Mouse (Mus musculus): Measurements from ENCODE around the gene Tnfrsf14. TPM values are rescaled to one million over a fixed set of nuclear protein-coding genes. Genes with fewer than 3 reads are reported as not detected.

Tnfrsf14 gene
- polyA plus RNA-seq, 1 experiment from 2014 or later, result 0.40 TPM

DNA sequence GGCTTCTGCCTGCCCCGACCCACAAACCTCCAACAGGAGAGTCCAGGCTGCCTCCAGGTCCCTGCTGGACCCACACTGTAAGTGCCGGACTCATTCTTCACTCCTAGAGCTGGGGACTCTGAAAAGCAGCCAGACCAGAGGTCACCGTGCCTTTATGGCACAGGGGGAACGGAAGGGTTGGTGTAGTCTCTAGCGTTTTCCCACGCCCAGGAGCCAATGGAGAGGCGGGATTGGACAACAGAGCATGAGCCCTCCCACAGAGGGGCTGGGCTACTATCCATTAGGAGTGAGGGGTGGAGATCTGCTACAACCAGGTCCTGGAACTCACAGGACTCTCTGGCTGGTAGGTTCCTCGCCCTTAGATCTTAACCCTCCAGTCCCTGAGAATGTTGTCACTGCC, 18.0 kb upstream of the Tnfrsf14 start:
- peak; percentile 81 for ATAC-seq
- Histone ChIP-seq H3K27ac (peak overlapping the region; percentile 71), H3K27me3 (no peaks in the 10 kb centered on the region), H3K4me3 (replicated peaks) (peak overlapping the region; percentile 39), H3K36me3 (no peaks in the 10 kb centered on the region), H3K4me1 (replicated peaks) (peaks cover 45% of the 10 kb centered on the region), H3K9ac (replicated peaks) (peak overlapping the region; percentile 64), H3K4me2 (replicated peaks) (peak overlapping the region; percentile 61), H3K9me3 (no peaks in the 10 kb centered on the region)
- 1% methylated on average over 8 of the region's 8 CpGs for WGBS

DNA sequence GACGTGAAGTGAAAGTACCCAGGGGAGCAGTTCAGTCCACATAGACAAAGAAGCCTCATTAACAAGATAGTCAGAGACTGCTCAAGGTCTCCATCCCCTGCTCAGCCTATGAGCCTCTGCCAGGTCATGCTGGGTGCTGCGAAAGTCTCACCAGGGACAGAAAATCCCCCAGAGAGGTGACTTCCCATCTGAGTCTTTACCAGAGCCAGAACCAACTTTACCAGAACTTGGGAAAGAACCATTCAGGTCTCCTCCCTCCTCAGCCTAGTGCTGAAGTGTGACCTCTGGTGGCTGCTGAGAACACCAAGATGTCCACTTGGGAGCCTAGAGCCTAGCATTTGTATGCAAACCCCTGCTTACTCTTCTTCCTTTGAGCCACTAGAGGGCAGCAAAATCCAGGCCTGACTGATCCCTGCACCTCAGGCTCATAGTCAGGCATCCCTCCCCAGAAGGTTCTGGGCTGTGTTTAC, 15.8 kb upstream of the Tnfrsf14 start:
- no peak overlapping the region for H3K9ac ChIP-seq (replicated peaks)
- no peaks in the 10 kb centered on the region for H3K36me3 ChIP-seq
- no peak overlapping the region for H3K4me2 ChIP-seq (replicated peaks)
- H3K27ac ChIP-seq, result no peak overlapping the region
- H3K4me1 ChIP-seq (replicated peaks), result peaks cover 31% of the 10 kb centered on the region
- 14% methylated on average over 2 of the region's 2 CpGs for WGBS
- no peak overlapping the region for H3K4me3 ChIP-seq (replicated peaks)
- ATAC-seq, result peak; percentile 24
- no peaks in the 10 kb centered on the region for H3K27me3 ChIP-seq
- H3K9me3 ChIP-seq, result no peaks in the 10 kb centered on the region

DNA sequence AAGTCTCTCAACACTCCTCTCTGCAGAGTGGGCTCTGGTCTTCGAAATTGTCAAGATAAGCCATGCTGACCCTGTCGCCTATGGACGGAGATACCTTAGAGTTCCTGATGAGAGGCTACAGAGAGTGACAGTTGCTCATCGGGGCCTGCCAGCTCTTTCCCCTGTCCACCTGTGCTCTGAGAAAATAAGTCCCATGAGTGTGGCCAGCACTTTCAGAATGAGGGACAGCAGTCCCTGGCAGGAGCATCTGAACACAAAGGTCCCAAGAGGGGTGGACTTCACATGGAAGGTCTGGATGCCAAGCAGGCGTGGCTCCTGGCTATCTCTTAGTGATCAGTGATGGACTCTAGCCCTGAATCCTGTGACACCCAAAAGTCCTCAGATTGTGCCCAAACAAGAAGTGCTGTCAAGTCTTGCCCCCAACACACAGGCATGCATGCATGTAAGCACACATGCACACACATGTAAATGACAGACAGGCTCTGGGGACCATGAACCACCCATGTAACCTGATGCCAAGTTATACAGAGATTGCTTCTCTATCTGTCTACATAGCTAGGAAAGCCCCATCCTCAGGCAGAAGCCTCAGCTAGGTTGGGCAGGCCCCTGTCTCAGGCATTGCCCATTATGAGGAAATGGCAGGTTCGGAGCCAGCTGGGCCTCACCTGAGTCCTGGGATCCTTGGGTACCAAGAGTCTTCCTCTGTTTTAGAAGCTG, 15.1 kb upstream of the Tnfrsf14 start:
- no peak for ATAC-seq
- no peak overlapping the region for H3K9ac ChIP-seq (replicated peaks)
- WGBS, result 93% methylated on average over 6 of the region's 6 CpGs
- H3K4me1 ChIP-seq (replicated peaks), result peaks cover 25% of the 10 kb centered on the region
- H3K27ac ChIP-seq, result no peak overlapping the region
- H3K36me3 ChIP-seq, result no peaks in the 10 kb centered on the region
- no peaks in the 10 kb centered on the region for H3K27me3 ChIP-seq
- no peak overlapping the region for H3K4me3 ChIP-seq (replicated peaks)
- no peak overlapping the region for H3K4me2 ChIP-seq (replicated peaks)
- H3K9me3 ChIP-seq, result no peaks in the 10 kb centered on the region

DNA sequence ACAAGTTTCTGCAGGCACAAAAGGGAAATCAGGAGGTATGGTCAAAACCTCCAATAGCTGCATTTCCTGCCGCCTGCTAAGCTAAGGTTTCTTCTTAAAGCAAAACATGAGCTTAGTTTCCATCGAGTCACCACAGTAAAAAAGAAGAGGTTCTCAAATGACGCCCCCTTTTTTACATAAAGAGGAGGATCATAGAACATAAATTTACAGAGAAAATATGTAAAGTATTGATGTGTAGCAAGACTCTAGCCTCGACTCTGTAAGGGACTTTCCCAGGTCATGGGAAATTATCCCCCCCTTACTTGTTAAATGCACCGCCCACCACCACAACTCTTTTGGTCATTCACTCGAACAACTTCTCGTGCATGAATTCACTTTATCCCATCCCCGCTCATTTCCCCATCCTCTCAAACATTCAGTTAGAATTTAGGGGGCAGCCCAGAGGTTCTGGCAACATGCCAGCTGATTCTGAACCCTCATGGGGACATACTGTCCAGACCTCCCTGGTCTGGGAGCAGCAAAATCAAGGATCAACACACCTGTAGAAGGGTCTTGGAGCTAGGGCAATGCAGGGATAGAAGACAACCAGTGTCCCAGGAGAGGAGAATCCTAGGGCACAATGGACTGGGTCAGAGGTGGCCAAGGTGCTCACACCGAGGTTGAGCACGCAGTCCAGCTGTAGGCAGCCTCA, 14.4 kb upstream of the Tnfrsf14 start:
- Histone ChIP-seq H3K9ac (replicated peaks) (no peak overlapping the region), H3K36me3 (no peaks in the 10 kb centered on the region), H3K4me3 (replicated peaks) (no peak overlapping the region), H3K27me3 (no peaks in the 10 kb centered on the region), H3K4me1 (replicated peaks) (peaks cover 22% of the 10 kb centered on the region), H3K9me3 (no peaks in the 10 kb centered on the region), H3K27ac (no peak overlapping the region), H3K4me2 (replicated peaks) (no peak overlapping the region)
- WGBS, result 84% methylated on average over 10 of the region's 10 CpGs
- ATAC-seq, result no peak

DNA sequence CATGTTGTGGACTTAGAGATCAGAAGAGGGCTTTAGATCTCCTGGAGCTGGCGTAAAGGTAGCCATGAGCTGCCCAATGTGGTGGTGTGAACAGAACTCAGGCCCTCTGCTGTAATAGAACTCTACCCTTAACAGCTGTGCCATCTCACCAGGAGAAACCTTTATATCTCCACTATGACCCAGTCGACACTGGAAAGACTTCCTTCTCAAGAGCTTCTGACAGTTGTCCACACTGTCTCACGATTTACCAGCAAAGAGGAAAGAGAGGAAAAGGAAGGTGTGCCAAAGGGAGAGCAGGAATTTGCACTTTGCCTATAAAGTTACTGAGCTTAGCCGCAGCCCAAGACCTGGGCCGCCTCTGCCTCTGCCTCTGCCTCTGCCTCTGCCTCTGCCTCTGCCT, 13.5 kb upstream of the Tnfrsf14 start:
- Histone ChIP-seq H3K27me3 (no peaks in the 10 kb centered on the region), H3K4me3 (replicated peaks) (no peak overlapping the region), H3K4me2 (replicated peaks) (no peak overlapping the region), H3K27ac (no peak overlapping the region), H3K9me3 (no peaks in the 10 kb centered on the region), H3K4me1 (replicated peaks) (peaks cover 19% of the 10 kb centered on the region), H3K36me3 (no peaks in the 10 kb centered on the region), H3K9ac (replicated peaks) (no peak overlapping the region)
- ATAC-seq, result no peak
- WGBS, result 90% methylated on average over 5 of the region's 5 CpGs

DNA sequence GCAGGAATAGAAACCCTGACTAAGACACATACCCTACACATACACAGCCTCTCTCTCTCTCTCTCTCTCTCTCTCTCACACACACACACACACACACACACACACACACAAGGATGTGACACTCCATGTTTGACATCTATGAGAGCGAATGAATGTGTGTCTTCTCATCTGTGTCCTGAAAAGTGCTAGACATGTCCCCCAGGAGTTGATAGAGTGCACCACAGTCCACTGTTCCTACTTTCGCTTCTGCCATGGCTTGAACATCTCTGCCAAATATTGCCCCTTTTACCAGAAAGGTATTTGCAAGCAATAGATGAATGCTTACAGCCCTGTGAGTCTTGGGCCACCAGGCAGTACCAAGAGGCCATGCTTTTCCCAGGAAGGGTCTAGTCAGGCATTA, 11.8 kb upstream of the Tnfrsf14 start:
- Histone ChIP-seq H3K36me3 (no peaks in the 10 kb centered on the region), H3K9ac (replicated peaks) (no peak overlapping the region), H3K4me3 (replicated peaks) (no peak overlapping the region), H3K27ac (no peak overlapping the region), H3K27me3 (no peaks in the 10 kb centered on the region), H3K4me1 (replicated peaks) (peaks cover 9% of the 10 kb centered on the region), H3K9me3 (no peaks in the 10 kb centered on the region), H3K4me2 (replicated peaks) (no peak overlapping the region)
- ATAC-seq, result no peak
- WGBS, result 88% methylated on average over 2 of the region's 2 CpGs

DNA sequence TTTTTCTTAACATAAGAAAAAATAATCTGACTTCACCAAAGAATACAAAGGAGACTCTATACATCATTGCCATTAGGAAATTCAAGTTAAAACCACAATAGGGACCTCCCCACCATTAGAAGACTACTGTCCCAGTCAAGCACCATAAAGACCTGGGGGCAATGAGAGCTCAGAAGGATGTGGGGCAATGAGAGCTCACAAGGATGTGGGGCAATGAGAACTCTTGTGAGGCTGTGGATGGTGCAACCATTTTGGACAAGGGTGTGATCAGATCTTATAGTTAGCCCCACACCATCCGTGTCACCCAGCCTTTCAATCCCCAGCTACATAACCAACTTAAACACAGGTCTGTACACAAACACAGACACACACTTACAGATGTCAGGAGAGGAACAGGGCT, 9.4 kb upstream of the Tnfrsf14 start:
- ATAC-seq, result no peak
- H3K9me3 ChIP-seq, result no peaks in the 10 kb centered on the region
- no peaks in the 10 kb centered on the region for H3K27me3 ChIP-seq
- no peak overlapping the region for H3K27ac ChIP-seq
- peaks cover 14% of the 10 kb centered on the region for H3K4me1 ChIP-seq (replicated peaks)
- no peak overlapping the region for H3K9ac ChIP-seq (replicated peaks)
- no peak overlapping the region for H3K4me2 ChIP-seq (replicated peaks)
- WGBS, result 82% methylated on average over 1 of the region's 1 CpGs
- H3K4me3 ChIP-seq (replicated peaks), result no peak overlapping the region
- no peaks in the 10 kb centered on the region for H3K36me3 ChIP-seq

DNA sequence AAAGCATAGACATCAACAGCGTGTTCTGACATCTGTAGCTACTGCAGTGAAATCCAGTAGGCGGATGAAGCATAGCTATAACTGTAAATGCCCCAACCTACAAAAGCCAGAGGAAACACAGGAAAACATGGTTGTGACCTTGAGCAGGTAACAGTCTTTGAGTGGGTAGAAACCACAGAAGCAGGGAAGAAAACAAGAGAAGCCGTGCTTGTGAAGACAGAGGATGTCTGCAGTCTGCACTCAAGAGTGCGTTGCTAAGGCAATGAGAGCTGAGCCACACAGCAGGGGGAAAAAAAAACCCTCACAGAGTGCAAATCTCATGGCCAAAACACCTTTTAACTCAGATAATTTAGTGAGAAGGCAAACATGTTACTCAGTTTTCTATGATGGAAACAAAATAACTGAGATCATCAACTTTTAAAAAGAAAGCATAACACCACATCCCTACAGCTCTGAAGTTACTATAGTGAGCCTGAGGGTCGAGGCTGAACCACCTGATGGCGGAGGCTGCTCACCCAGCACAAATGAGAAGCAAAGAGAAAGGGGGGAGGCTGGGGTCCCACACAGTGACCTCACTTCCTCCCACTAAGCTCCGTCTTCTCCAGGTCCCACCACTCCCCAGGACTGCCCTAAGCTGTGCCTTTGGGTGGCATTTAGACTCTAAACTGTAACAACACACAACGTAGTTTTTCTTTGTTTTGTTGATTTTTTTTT, 8.3 kb upstream of the Tnfrsf14 start:
- no peak for ATAC-seq
- 40% methylated on average over 8 of the region's 8 CpGs for WGBS
- Histone ChIP-seq H3K4me3 (replicated peaks) (no peak overlapping the region), H3K4me1 (replicated peaks) (peaks cover 14% of the 10 kb centered on the region), H3K9ac (replicated peaks) (no peak overlapping the region), H3K36me3 (no peaks in the 10 kb centered on the region), H3K27me3 (no peaks in the 10 kb centered on the region), H3K4me2 (replicated peaks) (no peak overlapping the region), H3K27ac (no peak overlapping the region), H3K9me3 (no peaks in the 10 kb centered on the region)

DNA sequence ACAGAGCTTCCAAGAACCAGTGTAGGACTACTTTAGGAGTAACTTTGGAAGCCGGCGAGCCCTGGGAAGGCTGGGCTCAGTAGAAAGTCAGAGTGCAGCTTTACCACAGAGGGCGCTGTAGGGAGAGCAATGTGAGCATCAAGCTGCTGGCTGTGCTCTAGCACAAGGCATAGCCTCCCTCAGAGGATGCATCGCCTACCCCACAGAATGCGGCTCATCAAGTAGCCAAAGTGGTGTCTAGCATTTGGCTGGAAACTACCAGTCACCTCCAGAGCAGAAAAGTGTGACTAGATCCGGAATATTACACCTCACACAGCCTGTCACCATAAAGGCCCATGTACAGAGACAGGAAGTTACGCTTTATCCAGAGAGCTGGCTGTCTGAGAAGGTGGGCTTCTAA, 7.4 kb upstream of the Tnfrsf14 start:
- Histone ChIP-seq H3K36me3 (no peaks in the 10 kb centered on the region), H3K4me1 (replicated peaks) (peaks cover 14% of the 10 kb centered on the region), H3K4me3 (replicated peaks) (no peak overlapping the region), H3K27me3 (no peaks in the 10 kb centered on the region), H3K9ac (replicated peaks) (no peak overlapping the region), H3K9me3 (no peaks in the 10 kb centered on the region), H3K27ac (no peak overlapping the region), H3K4me2 (replicated peaks) (no peak overlapping the region)
- 73% methylated on average over 7 of the region's 7 CpGs for WGBS
- no peak for ATAC-seq

DNA sequence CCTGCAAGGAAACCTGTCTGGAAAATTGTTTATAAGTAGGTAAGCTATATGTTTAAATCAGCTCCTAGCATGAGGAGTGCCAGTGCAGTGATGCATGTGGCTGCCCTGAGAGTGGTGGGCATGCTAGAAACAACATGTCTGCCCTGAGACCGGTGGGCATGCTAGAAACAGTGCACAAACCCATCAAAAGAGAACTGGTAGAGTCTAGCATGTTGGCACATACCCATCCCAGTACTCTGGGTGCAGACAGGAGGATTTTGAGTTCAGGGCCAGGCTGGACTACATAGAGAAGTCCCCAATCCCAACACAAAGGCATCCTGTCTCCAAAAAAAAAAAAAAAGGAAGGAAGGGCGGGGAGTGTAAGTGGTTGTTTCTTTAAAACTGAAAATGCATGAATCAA, 6.4 kb upstream of the Tnfrsf14 start:
- H3K36me3 ChIP-seq, result no peaks in the 10 kb centered on the region
- H3K27ac ChIP-seq, result no peak overlapping the region
- no peak overlapping the region for H3K9ac ChIP-seq (replicated peaks)
- ATAC-seq, result no peak
- no peak overlapping the region for H3K4me2 ChIP-seq (replicated peaks)
- H3K4me3 ChIP-seq (replicated peaks), result no peak overlapping the region
- peaks cover 14% of the 10 kb centered on the region for H3K4me1 ChIP-seq (replicated peaks)
- WGBS, result 85% methylated on average over 2 of the region's 2 CpGs
- H3K27me3 ChIP-seq, result no peaks in the 10 kb centered on the region
- H3K9me3 ChIP-seq, result no peaks in the 10 kb centered on the region

DNA sequence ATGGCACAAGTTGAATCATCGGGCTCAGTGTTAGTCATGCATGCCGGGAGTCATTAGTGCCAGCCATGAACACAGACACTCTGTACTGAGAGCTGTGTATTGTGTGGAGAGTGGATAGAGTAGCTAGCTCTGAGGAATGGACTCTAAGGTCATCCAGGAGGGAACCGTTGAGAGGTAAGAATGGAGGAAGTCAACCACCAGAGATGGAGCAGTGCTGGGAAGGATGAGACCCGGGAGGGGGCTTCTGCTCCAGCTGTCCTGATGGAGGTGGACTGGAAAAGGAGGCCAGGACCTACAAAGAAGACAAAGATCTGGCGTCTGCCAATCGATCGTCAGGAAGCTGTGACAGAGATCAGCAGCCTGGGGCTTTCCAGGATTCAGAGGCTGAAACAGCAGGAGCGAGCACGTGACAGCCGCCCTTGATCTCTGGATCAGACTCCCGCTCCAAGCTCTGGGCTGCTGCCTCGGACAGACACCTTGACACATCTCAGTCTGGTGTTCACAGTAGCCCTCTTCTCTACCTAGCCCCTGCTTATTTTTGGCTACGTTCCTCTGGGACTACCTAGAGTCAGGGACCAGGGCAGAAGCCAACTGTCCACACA, 5.0 kb upstream of the Tnfrsf14 start:
- no peaks in the 10 kb centered on the region for H3K27me3 ChIP-seq
- no peak overlapping the region for H3K27ac ChIP-seq
- no peaks in the 10 kb centered on the region for H3K9me3 ChIP-seq
- H3K36me3 ChIP-seq, result no peaks in the 10 kb centered on the region
- ATAC-seq, result no peak
- H3K9ac ChIP-seq (replicated peaks), result no peak overlapping the region
- WGBS, result 56% methylated on average over 13 of the region's 13 CpGs
- H3K4me3 ChIP-seq (replicated peaks), result no peak overlapping the region
- H3K4me2 ChIP-seq (replicated peaks), result no peak overlapping the region
- H3K4me1 ChIP-seq (replicated peaks), result peaks cover 14% of the 10 kb centered on the region

DNA sequence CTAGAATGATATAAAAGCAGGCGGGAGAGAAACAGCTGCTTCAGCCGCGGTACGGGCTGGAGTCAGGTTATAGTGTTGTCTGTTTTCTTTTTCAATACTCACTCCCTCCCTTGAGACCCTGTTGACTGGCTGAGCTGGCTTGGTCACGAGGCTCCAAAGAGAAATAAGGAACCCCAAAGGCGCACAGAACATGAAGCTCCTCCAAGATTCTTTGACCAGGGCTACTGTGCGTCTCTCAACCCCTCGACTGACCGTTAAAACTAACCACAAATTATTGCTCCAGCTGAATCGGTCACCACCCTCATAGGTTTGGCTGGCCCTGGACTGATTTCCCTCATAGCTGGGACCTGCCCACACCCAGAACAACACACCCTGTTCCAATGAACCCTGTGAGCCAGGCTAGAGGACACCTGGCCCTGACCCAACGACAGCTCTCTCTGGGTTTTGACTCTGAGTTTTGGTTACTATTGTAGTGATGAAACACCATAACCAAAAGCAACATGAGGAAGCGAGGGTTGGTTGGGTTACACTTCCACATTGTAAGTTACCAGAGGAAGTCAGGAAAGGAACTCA, 811 bp upstream of the Tnfrsf14 start:
- Histone ChIP-seq H3K9me3 (no peaks in the 10 kb centered on the region), H3K4me1 (replicated peaks) (peaks cover 7% of the 10 kb centered on the region; the same call in 1 of the 2 replicates), H3K9ac (replicated peaks) (no peak overlapping the region), H3K36me3 (no peaks in the 10 kb centered on the region), H3K4me3 (replicated peaks) (no peak overlapping the region), H3K27me3 (no peaks in the 10 kb centered on the region), H3K4me2 (replicated peaks) (no peak overlapping the region), H3K27ac (no peak overlapping the region)
- 87% methylated on average over 12 of the region's 12 CpGs for WGBS
- no peak for ATAC-seq
